Mouse (Mus musculus) kidney, embryonic 14.5 days (tissue): ENCODE results near the gene Tas1r3. TPM values are rescaled to one million over a fixed set of nuclear protein-coding genes. Genes with fewer than 3 reads are reported as not detected.

Experiments
- microRNA-seq: library from miRNA; unstranded; fragments of <30 nt; microRNA quantifications from one replicate; pipeline ENCODE4, GENCODE M21; 2016
- polyA plus RNA-seq: library from polyadenylated mRNA; unstranded; fragments of >200 nt; fragmentation: Nextera tagmentation; extraction: Ambion mirVana; gene quantifications from 2 replicates; pipeline ENCODE4 v1.2.1, GENCODE M21; 2014

Tas1r3 gene
- polyA plus RNA-seq, 1 experiment from 2014 or later: 0.38 TPM

Small RNA genes lying within 50 kb of the gene (microRNA-seq; reads per million reads assigned to microRNA genes)
- not detected for gene Gm22991

Other genes with a start within 250 kb of the Tas1r3 start
- gene Cdk11b, start 238.5 kb downstream of the Tas1r3 start, polyA plus RNA-seq: 51.9 and 57.0 TPM in 2 replicates
- gene Gm10563, start 218.0 kb downstream of the Tas1r3 start, polyA plus RNA-seq: not detected in 2 replicates
- 28.9 and 43.1 TPM in 2 replicates for gene Mmp23, start 210.0 kb downstream of the Tas1r3 start, polyA plus RNA-seq
- 14.3 and 18.0 TPM in 2 replicates for gene Mib2, start 194.2 kb downstream of the Tas1r3 start, polyA plus RNA-seq
- 2.8 and 4.5 TPM in 2 replicates for gene Fndc10, start 169.0 kb downstream of the Tas1r3 start, polyA plus RNA-seq
- gene Ssu72, start 158.6 kb downstream of the Tas1r3 start, polyA plus RNA-seq: 149 and 178 TPM in 2 replicates
- 0.49 and 0.88 TPM in 2 replicates for gene Tmem240, start 128.6 kb downstream of the Tas1r3 start, polyA plus RNA-seq
- gene Atad3a, start 102.3 kb downstream of the Tas1r3 start, polyA plus RNA-seq: 85.8 and 112 TPM in 2 replicates
- 4.1 and 4.9 TPM in 2 replicates for gene Vwa1, start 88.7 kb downstream of the Tas1r3 start, polyA plus RNA-seq
- gene Tmem88b, start 77.5 kb downstream of the Tas1r3 start, polyA plus RNA-seq: 0.20 and 0.32 TPM in 2 replicates
- 0.40 and 0.43 TPM in 2 replicates for gene Ankrd65, start 72.9 kb downstream of the Tas1r3 start, polyA plus RNA-seq
- gene Mrpl20, start 60.5 kb downstream of the Tas1r3 start, polyA plus RNA-seq: 226 and 291 TPM in 2 replicates
- 115 and 174 TPM in 2 replicates for gene Ccnl2, start 50.9 kb downstream of the Tas1r3 start, polyA plus RNA-seq
- gene Aurkaip1, start 32.1 kb downstream of the Tas1r3 start, polyA plus RNA-seq: 134 and 155 TPM in 2 replicates
- 72.1 and 75.1 TPM in 2 replicates for gene Mxra8, start 23.7 kb downstream of the Tas1r3 start, polyA plus RNA-seq
- gene Dvl1, start 16.0 kb downstream of the Tas1r3 start, polyA plus RNA-seq: 6.3 and 7.2 TPM in 2 replicates
- 11.1 and 18.8 TPM in 2 replicates for gene Cptp, start 6.1 kb upstream of the Tas1r3 start, polyA plus RNA-seq
- 73.1 and 74.6 TPM in 2 replicates for gene Ints11, start 6.2 kb upstream of the Tas1r3 start, polyA plus RNA-seq
- 41.4 and 50.5 TPM in 2 replicates for gene Pusl1, start 28.4 kb upstream of the Tas1r3 start, polyA plus RNA-seq
- 10.3 and 15.5 TPM in 2 replicates for gene Acap3, start 28.5 kb upstream of the Tas1r3 start, polyA plus RNA-seq
- gene Ube2j2, start 80.5 kb upstream of the Tas1r3 start, polyA plus RNA-seq: 121 and 127 TPM in 2 replicates
- 129 and 142 TPM in 2 replicates for gene C1qtnf12, start 99.0 kb upstream of the Tas1r3 start, polyA plus RNA-seq
- gene B3galt6, start 129.3 kb upstream of the Tas1r3 start, polyA plus RNA-seq: 20.0 and 20.8 TPM in 2 replicates
- 131 and 165 TPM in 2 replicates for gene Sdf4, start 129.5 kb upstream of the Tas1r3 start, polyA plus RNA-seq
- 0.76 and 0.77 TPM in 2 replicates for gene Tnfrsf4, start 150.5 kb upstream of the Tas1r3 start, polyA plus RNA-seq
- 2.3 and 2.8 TPM in 2 replicates for gene Tnfrsf18, start 162.8 kb upstream of the Tas1r3 start, polyA plus RNA-seq
- gene Ttll10, start 196.1 kb upstream of the Tas1r3 start, polyA plus RNA-seq: 3.5 and 6.0 TPM in 2 replicates
- gene 9430015G10Rik, start 246.6 kb upstream of the Tas1r3 start, polyA plus RNA-seq: 30.2 and 47.3 TPM in 2 replicates